Mouse (Mus musculus) activated CD4-positive, CD25-positive, alpha-beta regulatory T cell (primary cell): ENCODE results near the gene Prss44. TPM values are rescaled to one million over a fixed set of nuclear protein-coding genes. Genes with fewer than 3 reads are reported as not detected.

ENCODE experiments used
- polyA plus RNA-seq, 2 experiments: library from polyadenylated mRNA; unstranded; fragments of 100-300 nt; shearing (Covaris generic); gene quantifications; one replicate each; pipeline ENCODE4 v1.2.1; 2017

Gene Prss44
- not detected for polyA plus RNA-seq

DNA sequence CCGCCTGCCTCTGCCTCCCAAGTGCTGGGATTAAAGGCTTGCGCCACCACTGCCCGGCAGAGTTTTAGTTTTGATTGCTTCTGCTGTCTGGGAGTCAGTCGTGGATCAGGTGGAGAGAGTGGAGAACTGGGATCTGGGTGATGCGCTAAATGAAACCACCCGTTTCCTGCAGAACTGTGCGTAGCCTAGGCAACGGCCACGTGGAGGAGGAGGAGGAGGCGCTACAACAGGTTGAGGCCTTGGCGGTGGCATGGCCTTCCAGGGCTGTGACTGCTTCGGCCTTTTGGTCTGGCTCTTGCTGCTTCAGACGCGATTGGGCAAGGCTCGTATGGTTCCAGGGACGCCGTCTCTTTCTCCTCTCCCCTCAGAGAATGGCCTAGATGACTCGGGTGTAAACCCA is at the start of gene Prss44:
Gene Prss44, plus strand, starts transcription at position 206 of the 400 bp plus-strand sequence.

GRCm38 (mm10) chr9:110797866-110798265 is 15.9 kb upstream of the Prss44 start, which contains the start of gene Prss42:
Prss42 (plus strand) TSS chr9:110798166.

GRCm38 (mm10) chr9:110826390-110826789 is 12.6 kb downstream of the Prss44 start, which contains the start of gene Prss43:
Prss43 (plus strand) TSS chr9:110826690.

DNA sequence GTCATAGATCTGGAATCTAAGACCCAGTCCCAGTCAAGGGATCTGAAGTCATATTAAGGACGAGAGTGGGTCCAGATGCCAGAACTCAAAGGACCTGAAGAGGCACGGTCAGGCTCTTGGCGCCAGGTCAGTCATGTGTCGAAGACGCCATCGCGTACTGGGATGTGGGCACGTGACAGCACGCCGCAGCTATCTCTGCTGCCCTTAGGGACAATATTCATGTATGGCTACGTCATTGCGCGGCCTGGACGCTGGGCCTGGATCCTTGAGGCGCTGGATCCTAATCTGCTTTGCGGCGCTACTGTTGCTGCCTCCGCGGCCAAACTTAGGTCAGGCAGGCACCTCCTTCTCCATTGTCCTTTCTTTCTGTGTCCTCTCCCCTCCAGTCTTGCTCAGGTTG is 20.6 kb downstream of the Prss44 start, which contains the start of gene Prss45:
Gene Prss45, plus strand, starts transcription at position 178 of the 400 bp plus-strand sequence.

DNA sequence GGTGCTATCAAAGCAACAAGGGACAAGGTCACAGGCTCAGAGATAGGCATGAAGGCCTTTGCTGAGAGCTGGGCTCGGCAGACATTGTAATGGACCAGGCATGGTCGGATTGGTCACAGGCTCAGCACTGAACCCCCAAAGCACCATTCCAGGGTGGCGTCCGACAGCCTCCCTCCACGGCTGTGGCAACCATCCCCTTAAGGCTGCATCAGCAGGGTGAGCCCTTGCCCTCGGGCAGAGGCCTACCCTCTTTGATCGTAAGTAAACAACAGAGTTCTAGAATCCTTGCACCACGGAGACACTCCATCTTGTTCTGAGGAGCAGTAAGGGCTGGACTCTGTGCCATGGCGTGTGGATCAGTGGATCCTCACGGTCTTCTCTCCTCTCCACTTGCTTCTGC is 30.4 kb downstream of the Prss44 start, which contains the start of gene Prss46:
Gene Prss46, plus strand, starts transcription at position 301 of the 400 bp plus-strand sequence.

GRCm38 (mm10) chr9:110857781-110858472 is 44.1 kb downstream of the Prss44 start, which contains the start of gene Prss50:
Prss50 (plus strand) TSS chr9:110857967.

Other genes with a start within 250 kb of the Prss44 start
- 1 to 10 TPM; 1.0 to 3.1 TPM for gene Nradd, start 189.5 kb upstream of the Prss44 start, polyA plus RNA-seq
- 10 to 100 TPM; 26.7 to 84.1 TPM for gene Nbeal2, start 159.8 kb upstream of the Prss44 start, polyA plus RNA-seq
- gene Ccdc12, start 157.5 kb upstream of the Prss44 start, polyA plus RNA-seq = 100 to 1,000 TPM; 302 to 304 TPM
- gene Myl3, start 72.1 kb upstream of the Prss44 start, polyA plus RNA-seq = not detected
- gene Pth1r, start 66.8 kb upstream of the Prss44 start, polyA plus RNA-seq = under 1 TPM in 1 of 2 experiments, not detected in 1; 0.07 TPM
- not detected for gene Prss42, start 15.8 kb upstream of the Prss44 start, polyA plus RNA-seq
- under 1 TPM in 1 of 2 experiments, not detected in 1; 0.10 TPM for gene Prss43, start 12.7 kb downstream of the Prss44 start, polyA plus RNA-seq
- gene Prss45, start 20.6 kb downstream of the Prss44 start, polyA plus RNA-seq = under 1 TPM in 1 of 2 experiments, not detected in 1; 0.20 TPM
- gene Prss46, start 30.5 kb downstream of the Prss44 start, polyA plus RNA-seq = not detected
- gene Prss50, start 44.0 kb downstream of the Prss44 start, polyA plus RNA-seq = under 1 TPM in 1 of 2 experiments, not detected in 1; 0.77 TPM
- 10 to 100 TPM; 20.6 to 33.1 TPM for gene Als2cl, start 65.9 kb downstream of the Prss44 start, polyA plus RNA-seq
- 10 to 100 TPM in 1 of 2 experiments, 1 to 10 TPM in 1; 6.7 to 16.9 TPM for gene Tmie, start 66.1 kb downstream of the Prss44 start, polyA plus RNA-seq
- 1 to 10 TPM in 1 of 2 experiments, not detected in 1; 5.1 TPM for gene Fam240a, start 102.9 kb downstream of the Prss44 start, polyA plus RNA-seq
- 1 to 10 TPM; 3.3 to 7.6 TPM for gene Tdgf1, start 132.2 kb downstream of the Prss44 start, polyA plus RNA-seq
- under 1 TPM in 1 of 2 experiments, not detected in 1; 0.12 TPM for gene Lrrc2, start 137.6 kb downstream of the Prss44 start, polyA plus RNA-seq
- not detected for gene Rtp3, start 176.6 kb downstream of the Prss44 start, polyA plus RNA-seq
- gene Ltf, start 205.3 kb downstream of the Prss44 start, polyA plus RNA-seq = 1 to 10 TPM in 1 of 2 experiments, not detected in 1; 1.3 TPM
- 10 to 100 TPM in 1 of 2 experiments, 1 to 10 TPM in 1; 6.4 to 28.2 TPM for gene Ccrl2, start 243.5 kb downstream of the Prss44 start, polyA plus RNA-seq